In the genomic region with DNA sequence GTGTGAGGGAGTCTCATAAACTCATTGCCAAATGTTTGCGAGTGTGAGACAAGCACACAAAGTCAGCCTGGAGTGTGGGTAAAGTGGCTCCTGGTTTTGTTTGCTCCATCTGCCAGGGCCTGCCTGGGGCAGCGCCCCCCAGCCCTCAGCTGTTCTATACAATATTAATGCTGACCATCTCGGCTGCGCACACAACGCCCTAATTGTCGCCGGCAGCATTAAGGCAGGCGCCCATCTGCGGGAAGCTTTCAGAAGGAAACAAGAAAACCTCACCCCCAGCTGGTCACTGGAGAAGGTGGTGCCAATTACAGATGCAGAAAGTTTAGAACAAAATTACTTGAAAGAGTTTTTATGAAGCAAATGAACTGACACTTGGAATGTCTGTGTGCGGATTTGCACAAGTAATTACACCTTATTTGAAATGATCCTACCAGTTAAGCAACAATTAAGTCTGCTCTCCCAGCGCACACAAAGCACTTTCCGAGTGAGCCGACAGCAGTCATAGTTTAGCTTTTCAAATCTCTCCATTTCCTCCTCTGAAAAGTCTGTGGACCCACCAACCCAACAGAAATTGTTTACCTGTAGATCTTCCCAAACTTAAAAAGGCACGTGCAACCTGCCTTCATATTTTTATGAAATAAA, we compare ENCODE assay signal across 13 mouse cellular contexts. TPM values are rescaled to one million over a fixed set of nuclear protein-coding genes. Genes with fewer than 3 reads are reported as not detected.
DNase-seq lines count a peak whose midpoint lies in the region; ATAC-seq and TF ChIP-seq lines count a peak whose summit lies in the region.
"Had no signal": no experiment of that assay in that cellular context is flagged by ENCODE, and none has a peak within 500 bp of the region (broad histone marks: within the 10 kb centered on the region; RNA-seq: fewer than 3 reads in every experiment).

No protein-coding gene starts in this region.

- no peaks in the 10 kb centered on the region for H3K9me3 ChIP-seq in embryonic facial prominence, embryonic 14.5 days (ENCODE audit: control insufficient read depth, low read length)
- no peaks in the 10 kb centered on the region for H3K9me3 ChIP-seq in hindbrain, embryonic 12.5 days (replicated peaks)
- H3K9me3 ChIP-seq in midbrain, embryonic 15.5 days = no peaks in the 10 kb centered on the region
- H3K9me3 ChIP-seq: heart, embryonic 13.5 days had no signal

- TF ChIP-seq CTCF in brain, embryonic 14.5 days (IDR thresholded peaks at IDR 0.05; ENCODE audit: borderline replicate concordance, extremely low read depth, insufficient read depth, insufficient read length) = no peak
- TF ChIP-seq CTCF in cerebellum, adult 2 months (IDR thresholded peaks at IDR 0.05; ENCODE audit: borderline replicate concordance, insufficient read depth, low read depth, low read length) = no peak
- TF ChIP-seq CTCF in left cerebral cortex, adult 2 months (IDR thresholded peaks at IDR 0.05) = no peak

- no peak overlapping the region for H3K9ac ChIP-seq in embryonic facial prominence, embryonic 14.5 days (ENCODE audit: low read depth, low read length)
- peak overlapping the region; percentile 60 for H3K9ac ChIP-seq in hindbrain, embryonic 12.5 days
- 0 out of 2 replicates have a peak overlapping the region, but pooled peaks have one; percentile 12 for H3K9ac ChIP-seq in midbrain, embryonic 15.5 days
- H3K9ac ChIP-seq: heart, embryonic 13.5 days; liver, embryonic 14.5 days had no signal

- TF ChIP-seq POLR2A in brain, embryonic 14.5 days (IDR thresholded peaks at IDR 0.05; ENCODE audit: borderline replicate concordance, extremely low read depth, insufficient read depth, insufficient read length, poor library complexity, severe bottlenecking) = no peak
- no peak for TF ChIP-seq POLR2A in cerebellum, adult 2 months (IDR thresholded peaks at IDR 0.05; ENCODE audit: borderline replicate concordance, insufficient read depth, low read length)

- no peaks in the 10 kb centered on the region for H3K36me3 ChIP-seq in embryonic facial prominence, embryonic 14.5 days (ENCODE audit: control insufficient read depth, insufficient read depth, low read length)
- H3K36me3 ChIP-seq in hindbrain, embryonic 12.5 days = no peaks in the 10 kb centered on the region
- no peaks in the 10 kb centered on the region for H3K36me3 ChIP-seq in midbrain, embryonic 15.5 days (replicated peaks)
- H3K36me3 ChIP-seq: heart, embryonic 13.5 days had no signal

- H3K4me1 ChIP-seq in embryonic facial prominence, embryonic 14.5 days (ENCODE audit: control insufficient read depth, insufficient read depth, low read length) = 0 out of 2 replicates have a peak, but pooled peaks cover 4% of the 10 kb centered on the region
- peaks cover 49% of the 10 kb centered on the region for H3K4me1 ChIP-seq in hindbrain, embryonic 12.5 days
- H3K4me1 ChIP-seq in midbrain, embryonic 15.5 days = peaks cover 49% of the 10 kb centered on the region
- H3K4me1 ChIP-seq in cerebellum, adult 2 months (ENCODE audit: control insufficient read depth, insufficient read depth, low read length) = peaks cover 15% of the 10 kb centered on the region; the same call in 1 of the 2 replicates
- H3K4me1 ChIP-seq: heart, embryonic 13.5 days had no signal

- no peaks in the 10 kb centered on the region for H3K27me3 ChIP-seq in embryonic facial prominence, embryonic 14.5 days (replicated peaks; ENCODE audit: control insufficient read depth, insufficient read depth, low read length)
- no peaks in the 10 kb centered on the region for H3K27me3 ChIP-seq in hindbrain, embryonic 12.5 days
- H3K27me3 ChIP-seq in midbrain, embryonic 15.5 days (replicated peaks) = no peaks in the 10 kb centered on the region
- H3K27me3 ChIP-seq in cerebellum, adult 2 months (ENCODE audit: control insufficient read depth, insufficient read depth, low read length) = no peaks in the 10 kb centered on the region

- intact Hi-C loops in left cerebral cortex, adult 2 months (cut with DNase I) = no loop called here

- peak; percentile 94 for DNase-seq in brain, embryonic 14.5 days (ENCODE audit: low read depth)
- DNase-seq in embryonic facial prominence, embryonic 14.5 days (ENCODE audit: low spot score) = peak; percentile 47
- DNase-seq in cerebellum, adult 2 months = no peak
- DNase-seq in kidney, adult 18-20 months = no peak
- no peak for DNase-seq in left cerebral cortex, adult 2 months (ENCODE audit: extremely low spot score in 1 of 2, low spot score in 2 of 2)
- DNase-seq in spleen, adult 12 weeks (ENCODE audit: low spot score) = no peak

- 20% methylated on average over 14 of the region's 14 CpGs for WGBS in embryonic facial prominence, embryonic 14.5 days
- 13% methylated on average over 14 of the region's 14 CpGs for WGBS in hindbrain, embryonic 12.5 days
- 6% methylated on average over 14 of the region's 14 CpGs for WGBS in midbrain, embryonic 15.5 days
- WGBS in cerebellum, adult 2 months = 53% methylated on average over 14 of the region's 14 CpGs

- 0 out of 2 replicates have a peak, but pooled peaks have one; percentile 41 for ATAC-seq in embryonic facial prominence, embryonic 14.5 days (ENCODE audit: low read depth)
- peak; percentile 8; the same call in 1 of the 2 replicates for ATAC-seq in hindbrain, embryonic 12.5 days (ENCODE audit: low FRiP score)
- ATAC-seq in midbrain, embryonic 15.5 days (replicated peaks) = no peak
- ATAC-seq: inflammation-experienced regulatory T-cells, adult 6 months had no signal

- no peak overlapping the region for H3K4me2 ChIP-seq in embryonic facial prominence, embryonic 14.5 days (ENCODE audit: low read depth, low read length)
- peak overlapping the region; percentile 70 for H3K4me2 ChIP-seq in hindbrain, embryonic 12.5 days (replicated peaks)
- peak overlapping the region; percentile 77 for H3K4me2 ChIP-seq in midbrain, embryonic 15.5 days
- H3K4me2 ChIP-seq: heart, embryonic 13.5 days had no signal

- H3K4me3 ChIP-seq in embryonic facial prominence, embryonic 14.5 days (ENCODE audit: low read depth, low read length) = no peak overlapping the region
- H3K4me3 ChIP-seq in hindbrain, embryonic 12.5 days = peak overlapping the region; percentile 34
- peak overlapping the region; percentile 28 for H3K4me3 ChIP-seq in midbrain, embryonic 15.5 days
- no peak overlapping the region for H3K4me3 ChIP-seq in cerebellum, adult 2 months (replicated peaks; ENCODE audit: insufficient read depth, low read depth, low read length)
- H3K4me3 ChIP-seq in left cerebral cortex, adult 2 months = no peak overlapping the region
- H3K4me3 ChIP-seq: heart, embryonic 13.5 days; myocyte had no signal

- no peak overlapping the region for H3K27ac ChIP-seq in embryonic facial prominence, embryonic 14.5 days (replicated peaks; ENCODE audit: low read depth, low read length)
- peak overlapping the region; percentile 91 for H3K27ac ChIP-seq in hindbrain, embryonic 12.5 days
- peak overlapping the region; percentile 79 for H3K27ac ChIP-seq in midbrain, embryonic 15.5 days
- no peak overlapping the region for H3K27ac ChIP-seq in cerebellum, adult 2 months (ENCODE audit: insufficient read depth, low read length)
- no peak overlapping the region for H3K27ac ChIP-seq in left cerebral cortex, adult 2 months
- H3K27ac ChIP-seq: heart, embryonic 13.5 days; liver, embryonic 14.5 days had no signal

RNA-seq across cellular contexts. Expression of a gene that starts 0.9 kb away (rescaled TPM):
- 65.4 and 69.4 TPM in 2 replicates for polyA plus RNA-seq in brain, embryonic 14.5 days (2012; rRNA removed)
- polyA plus RNA-seq in embryonic facial prominence, embryonic 14.5 days (2014; fragmentation: Nextera tagmentation; extraction: Ambion mirVana) = 0.77 and 1.3 TPM in 2 replicates
- polyA plus RNA-seq in hindbrain, embryonic 12.5 days (2016; fragmentation: Nextera tagmentation; extraction: Ambion mirVana) = 57.8 and 62.1 TPM in 2 replicates
- polyA plus RNA-seq in midbrain, embryonic 15.5 days (2015; fragmentation: Nextera tagmentation; extraction: Ambion mirVana) = 22.0 and 24.6 TPM in 2 replicates
- polyA plus RNA-seq in cerebellum, adult 2 months (2012; rRNA removed) = 44.2 and 47.5 TPM in 2 replicates
- total RNA-seq in left cerebral cortex, adult 2 months (2021) = 10 to 100 TPM; 17.9 to 19.6 TPM
- total RNA-seq: gastrocnemius, adult 8-10 months had no signal
- polyA plus RNA-seq: inflammation-experienced regulatory T-cells, adult 6 months had no signal

RNA-seq across cellular contexts. Expression of a gene that starts 49.2 kb away (rescaled TPM):
- polyA plus RNA-seq in brain, embryonic 14.5 days (2012; rRNA removed) = 91.7 and 102 TPM in 2 replicates
- polyA plus RNA-seq in embryonic facial prominence, embryonic 14.5 days (2014; fragmentation: Nextera tagmentation; extraction: Ambion mirVana) = 2.0 and 2.5 TPM in 2 replicates
- polyA plus RNA-seq in hindbrain, embryonic 12.5 days (2016; fragmentation: Nextera tagmentation; extraction: Ambion mirVana) = 42.7 and 43.2 TPM in 2 replicates
- 106 and 107 TPM in 2 replicates for polyA plus RNA-seq in midbrain, embryonic 15.5 days (2015; fragmentation: Nextera tagmentation; extraction: Ambion mirVana)
- polyA plus RNA-seq in cerebellum, adult 2 months (2012; rRNA removed) = 28.6 and 35.1 TPM in 2 replicates
- total RNA-seq in left cerebral cortex, adult 2 months (2021) = 10 to 100 TPM; 48.7 to 53.2 TPM
- total RNA-seq: gastrocnemius, adult 8-10 months had no signal
- polyA plus RNA-seq: myocyte had no signal

Comparison
In these comparisons a context has a peak if more than half of its experiments do, and no peak if none do; other contexts are left out.
1. DNase-seq: peak in brain, embryonic 14.5 days (single experiment) and embryonic facial prominence, embryonic 14.5 days (single experiment); none in cerebellum, adult 2 months (0 of 2), kidney, adult 18-20 months (single experiment), left cerebral cortex, adult 2 months (0 of 2) and spleen, adult 12 weeks (single experiment).
2. H3K27ac ChIP-seq: peak in hindbrain, embryonic 12.5 days (single experiment) and midbrain, embryonic 15.5 days (single experiment); none in embryonic facial prominence, embryonic 14.5 days (single experiment), cerebellum, adult 2 months (single experiment) and left cerebral cortex, adult 2 months (single experiment).
3. H3K4me3 ChIP-seq: peak in hindbrain, embryonic 12.5 days (single experiment) and midbrain, embryonic 15.5 days (single experiment); none in embryonic facial prominence, embryonic 14.5 days (single experiment), cerebellum, adult 2 months (single experiment) and left cerebral cortex, adult 2 months (single experiment).
4. RNA of a gene that starts 0.9 kb away (polyA plus RNA-seq): 65.4 to 69.4 TPM in brain, embryonic 14.5 days, 57.8 to 62.1 TPM in hindbrain, embryonic 12.5 days, 44.2 to 47.5 TPM in cerebellum, adult 2 months and 22.0 to 24.6 TPM in midbrain, embryonic 15.5 days; 0.77 to 1.3 TPM in embryonic facial prominence, embryonic 14.5 days; every median in the first group is over 10 times any median in the second.